Mouse (Mus musculus) megakaryocyte, embryonic 14.5 days (primary cell): ENCODE data around the gene Tex38.

Experiments used
- FLI1 ChIP-seq: IDR thresholded peaks from 2 replicates; pipeline ENCODE4 v1.6.1; 2012; ENCODE audit warnings: low read length, inconsistent platforms, mixed read lengths
- GATA1 ChIP-seq: IDR thresholded peaks from 3 replicates; pipeline ENCODE4 v1.6.1; 2012; ENCODE audit warnings: mixed read lengths, low read length, inconsistent platforms, borderline replicate concordance

- TF ChIP-seq GATA1 = no peak
- no peak for TF ChIP-seq FLI1
Measured at GRCm38 (mm10) chr4:115827066-115827465, 46.2 kb upstream of the Tex38 start.
